Mouse (Mus musculus) cerebellum, adult 2 months (tissue): Measurements from ENCODE around the gene Eif4g3. TPM values are rescaled to one million over a fixed set of nuclear protein-coding genes. Genes with fewer than 3 reads are reported as not detected.

ENCODE experiments used
- DNase-seq, 2 experiments: peaks; one replicate each; pipeline ENCODE4 v3.0.0; 2021
- H3K27ac ChIP-seq: fragments of 200-500 bp; 2 replicates; pipeline ENCODE4 v1.5.1; 2012; ENCODE audit warnings: low read length, control low read depth, inconsistent platforms; ENCODE audit not compliant: insufficient read depth
- H3K27me3 ChIP-seq: fragments of 200-500 bp; 2 replicates; pipeline ENCODE4 v1.6.1; 2012; ENCODE audit warnings: inconsistent platforms, mild to moderate bottlenecking, low read length, moderate library complexity; ENCODE audit not compliant: control insufficient read depth, insufficient read depth
- H3K4me1 ChIP-seq: fragments of 200-500 bp; 2 replicates; pipeline ENCODE4 v1.6.1; 2011; ENCODE audit warnings: low read length; ENCODE audit not compliant: control insufficient read depth, insufficient read depth
- H3K4me3 ChIP-seq: fragments of 200-500 bp; replicated peaks from 2 replicates; pipeline ENCODE3; 2011; ENCODE audit warnings: mild to moderate bottlenecking, low read depth, low read length, control low read depth; ENCODE audit not compliant: insufficient read depth
- CTCF ChIP-seq: fragments of 200-500 bp; IDR thresholded peaks from 2 replicates; pipeline ENCODE4 v1.5.1; 2011; ENCODE audit warnings: low read depth, mild to moderate bottlenecking, control low read depth, low read length, moderate library complexity, borderline replicate concordance; ENCODE audit not compliant: insufficient read depth
- POLR2A ChIP-seq: fragments of 200-500 bp; IDR thresholded peaks from 2 replicates; pipeline ENCODE4 v1.6.1; 2011; ENCODE audit warnings: low read length, control low read depth, borderline replicate concordance; ENCODE audit not compliant: insufficient read depth
- WGBS: fragments of 180-500 bp; shearing (Covaris S2); methylation state at CpG from one replicate; pipeline ENCODE4 v1.1.7; 2018; 5-methylcytosine and 5-hydroxymethylcytosine counted together
- polyA plus RNA-seq: library from polyadenylated mRNA; depleted of rRNA; stranded (reverse); fragments of >200 nt; gene quantifications from 2 replicates; pipeline ENCODE4 v1.2.3, GENCODE M21; 2012

The Eif4g3 gene
- polyA plus RNA-seq, 1 experiment: 156 TPM

GRCm38 (mm10) chr4:138079234-138079633 lies 86.4 kb downstream of the Eif4g3 start:
- H3K4me1 ChIP-seq: peaks cover 16% of the 10 kb centered on the region
- 95% methylated on average over 5 of the region's 5 CpGs for WGBS
- DNase-seq: no peak
- H3K27ac ChIP-seq: no peak overlapping the region
- no peak overlapping the region for H3K4me3 ChIP-seq
- TF ChIP-seq CTCF (no peak), POLR2A (no peak)
- no peaks in the 10 kb centered on the region for H3K27me3 ChIP-seq

DNA sequence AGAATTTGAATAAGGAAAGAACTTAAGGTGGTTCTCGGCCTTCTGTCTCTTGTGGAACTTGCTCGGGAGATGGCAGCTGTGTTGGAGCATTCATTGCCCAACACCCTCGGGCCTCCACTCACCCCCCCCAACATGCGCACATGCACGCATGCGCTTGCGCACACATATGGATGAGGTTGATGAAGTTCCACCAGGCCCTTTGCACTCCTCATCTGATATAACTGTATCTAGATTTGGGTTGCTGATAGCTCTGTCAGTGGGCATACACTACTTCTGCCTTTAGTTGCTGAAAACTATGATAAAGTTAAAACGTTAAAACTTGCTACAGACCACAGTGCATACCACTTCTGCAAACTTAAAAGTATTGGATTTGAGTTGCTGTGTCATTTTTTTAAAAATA lies 89.6 kb downstream of the Eif4g3 start:
- Histone ChIP-seq H3K4me1 (peaks cover 15% of the 10 kb centered on the region), H3K27me3 (no peaks in the 10 kb centered on the region), H3K27ac (no peak overlapping the region), H3K4me3 (no peak overlapping the region)
- WGBS: 82% methylated on average over 8 of the region's 8 CpGs
- TF ChIP-seq POLR2A: no peak
- TF ChIP-seq CTCF: no peak
- no peak for DNase-seq

DNA sequence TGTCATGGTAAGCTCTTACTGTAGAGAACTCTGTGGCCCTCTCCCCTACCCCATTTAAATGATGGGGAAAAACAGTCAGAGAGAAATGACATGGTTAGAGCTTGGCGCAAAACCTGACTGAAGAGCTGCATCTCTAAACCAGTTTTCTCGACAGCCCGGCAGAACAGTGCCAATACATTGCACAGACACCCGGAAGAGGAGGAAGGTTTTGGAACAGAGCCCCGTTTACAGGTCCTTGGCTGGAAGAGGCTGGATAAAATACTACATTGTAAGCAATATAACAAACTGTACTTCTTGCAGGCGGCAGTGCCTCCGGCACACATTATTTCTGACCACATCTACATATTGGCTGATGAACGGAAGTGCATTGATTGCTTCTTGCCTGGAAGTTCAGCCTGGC lies 91.3 kb downstream of the Eif4g3 start:
- H3K4me1 ChIP-seq: peaks cover 21% of the 10 kb centered on the region
- WGBS: 32% methylated on average over 8 of the region's 8 CpGs
- no peaks in the 10 kb centered on the region for H3K27me3 ChIP-seq
- H3K27ac ChIP-seq: no peak overlapping the region; the same call in 1 of the 2 replicates
- no peak overlapping the region for H3K4me3 ChIP-seq
- DNase-seq: peak in 1 of 2 experiments; percentile 51
- no peak for TF ChIP-seq CTCF
- no peak for TF ChIP-seq POLR2A

- Histone ChIP-seq H3K27me3 (no peaks in the 10 kb centered on the region), H3K4me1 (peaks cover 21% of the 10 kb centered on the region), H3K27ac (peak overlapping the region; percentile 59; the same call in 1 of the 2 replicates), H3K4me3 (no peak overlapping the region)
- no peak for DNase-seq
- 61% methylated on average over 13 of the region's 13 CpGs for WGBS
- TF ChIP-seq CTCF (no peak), POLR2A (no peak)
Observed at GRCm38 (mm10) chr4:138084851-138085573, 92.2 kb downstream of the Eif4g3 start.

GRCm38 (mm10) chr4:138086949-138087348 lies 94.1 kb downstream of the Eif4g3 start:
- Histone ChIP-seq H3K4me3 (no peak overlapping the region), H3K4me1 (peaks cover 16% of the 10 kb centered on the region), H3K27me3 (no peaks in the 10 kb centered on the region), H3K27ac (no peak overlapping the region)
- no peak for DNase-seq
- WGBS: 85% methylated on average over 5 of the region's 5 CpGs
- TF ChIP-seq POLR2A: no peak
- TF ChIP-seq CTCF: no peak

DNA sequence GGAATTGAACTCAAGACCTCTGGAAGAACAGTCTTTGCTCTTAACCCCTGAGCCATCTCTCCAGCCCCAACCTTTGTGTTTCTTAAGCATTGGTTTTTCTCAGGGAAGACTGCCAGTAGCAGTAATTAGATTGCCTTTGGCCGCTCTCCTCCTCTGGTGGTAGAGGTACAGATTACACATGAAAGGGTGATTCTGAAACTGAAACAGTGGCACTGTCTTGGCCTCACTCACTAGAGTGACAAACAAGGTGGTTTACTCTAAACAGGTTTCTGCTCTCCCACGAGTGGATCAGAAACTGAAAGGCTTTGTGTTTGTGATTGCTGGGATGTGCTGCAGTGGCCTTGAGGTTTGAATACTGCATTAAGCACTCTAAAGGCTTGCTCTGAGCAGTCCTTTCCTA lies 96.7 kb downstream of the Eif4g3 start:
- DNase-seq: no peak
- Histone ChIP-seq H3K27me3 (no peaks in the 10 kb centered on the region), H3K4me3 (no peak overlapping the region), H3K4me1 (peaks cover 13% of the 10 kb centered on the region), H3K27ac (no peak overlapping the region)
- 69% methylated on average over 2 of the region's 2 CpGs for WGBS
- TF ChIP-seq CTCF (no peak), POLR2A (no peak)

GRCm38 (mm10) chr4:138091562-138092194 lies 98.9 kb downstream of the Eif4g3 start:
- H3K27ac ChIP-seq: no peak overlapping the region
- no peak for DNase-seq
- no peak overlapping the region for H3K4me3 ChIP-seq
- peaks cover 5% of the 10 kb centered on the region for H3K4me1 ChIP-seq
- TF ChIP-seq CTCF: no peak
- no peak for TF ChIP-seq POLR2A
- no peaks in the 10 kb centered on the region for H3K27me3 ChIP-seq
- 81% methylated on average over 7 of the region's 7 CpGs for WGBS

- Histone ChIP-seq H3K27ac (no peak overlapping the region), H3K27me3 (no peaks in the 10 kb centered on the region), H3K4me3 (no peak overlapping the region), H3K4me1 (peaks cover 28% of the 10 kb centered on the region)
- DNase-seq: peak in 1 of 2 experiments; percentile 33
- WGBS: 54% methylated on average over 7 of the region's 7 CpGs
- TF ChIP-seq POLR2A: no peak
- no peak for TF ChIP-seq CTCF
Observed at GRCm38 (mm10) chr4:138100456-138100855, 107.6 kb downstream of the Eif4g3 start.
